Mouse (Mus musculus) stomach, postnatal 0 days (tissue): ENCODE results near the gene 2410131K14Rik.

Source experiments
- CTCF ChIP-seq: IDR thresholded peaks from 2 replicates; pipeline ENCODE4 v1.5.1; 2016; ENCODE audit warnings: antibody characterized with exemption, low read depth, mild to moderate bottlenecking, moderate library complexity
- EP300 ChIP-seq: optimal IDR thresholded peaks from 2 replicates; pipeline ENCODE3; 2016; ENCODE audit warnings: antibody characterized with exemption

DNA sequence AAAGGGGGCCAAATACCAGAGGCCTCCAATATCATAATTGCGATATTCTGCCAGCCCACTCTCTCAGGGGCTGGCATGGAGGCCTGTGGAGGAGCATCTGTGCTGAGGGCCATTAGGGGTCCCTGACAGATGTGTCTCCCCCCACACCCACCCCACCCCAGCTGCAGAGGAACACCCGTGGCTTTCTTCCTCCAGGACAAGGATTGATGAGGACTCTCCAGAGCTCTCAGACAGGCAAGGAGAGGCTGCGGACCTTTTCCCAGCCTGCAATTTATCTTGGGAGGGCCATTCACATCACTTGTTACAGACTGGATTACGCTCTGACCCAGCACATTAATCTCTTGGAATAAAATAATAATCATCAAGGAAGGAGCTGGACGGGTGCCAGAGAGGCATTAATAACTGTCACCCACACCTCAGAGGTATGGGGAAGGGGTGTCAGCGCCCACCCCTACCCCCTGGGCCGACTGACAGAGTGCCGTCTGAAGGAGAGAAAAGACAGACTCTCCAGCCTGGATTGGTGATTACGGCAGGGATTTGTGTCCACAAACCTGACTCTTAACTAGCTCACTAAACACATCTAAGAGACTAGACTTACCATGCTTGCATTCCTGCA lies 21.8 kb upstream of the 2410131K14Rik start:
- no peak for TF ChIP-seq CTCF
- no peak for TF ChIP-seq EP300
